Mouse (Mus musculus) intestine, embryonic 14.5 days (tissue): ENCODE measurements around the gene Ackr3. TPM values are rescaled to one million over a fixed set of nuclear protein-coding genes. Genes with fewer than 3 reads are reported as not detected.

ENCODE experiments used
- ATAC-seq: fragments of 200-750 bp; cut with Nextera tagmentation; replicated peaks from 2 replicates; pipeline ENCODE4 v1.8.0; 2017; ENCODE audit warnings: low read depth, moderate number of reproducible peaks, moderate TSS enrichment, moderate library complexity; ENCODE audit not compliant: low FRiP score, low TSS enrichment
- DNase-seq: peaks from one replicate; pipeline ENCODE4 v3.0.0-alpha.2; 2018; ENCODE audit warnings: low spot score
- H3K27ac ChIP-seq: fragments of 300-500 bp; sonication (generic); 2 replicates; pipeline ENCODE4 v1.5.1; 2014; ENCODE audit warnings: low read depth, mild to moderate bottlenecking, control low read depth
- H3K27me3 ChIP-seq: fragments of 300-500 bp; sonication (generic); replicated peaks from 2 replicates; pipeline ENCODE4 v1.6.1; 2014; ENCODE audit warnings: low read length, control low read depth; ENCODE audit not compliant: control insufficient read depth, insufficient read depth
- H3K36me3 ChIP-seq: fragments of 300-500 bp; sonication (generic); 2 replicates; pipeline ENCODE4 v1.6.1; 2014; ENCODE audit warnings: low read length, control low read depth; ENCODE audit not compliant: control insufficient read depth, insufficient read depth
- H3K4me1 ChIP-seq: fragments of 300-500 bp; sonication (generic); replicated peaks from 2 replicates; pipeline ENCODE4 v1.6.1; 2014; ENCODE audit warnings: low read length, control low read depth, mixed read lengths; ENCODE audit not compliant: control insufficient read depth, insufficient read depth
- H3K4me2 ChIP-seq: fragments of 300-500 bp; sonication (generic); 2 replicates; pipeline ENCODE4 v1.6.1; 2014; ENCODE audit warnings: low read length
- H3K4me3 ChIP-seq: fragments of 300-500 bp; sonication (generic); 2 replicates; pipeline ENCODE4 v1.5.1; 2014; ENCODE audit warnings: low read depth, low read length, control low read depth, mixed read lengths
- H3K9ac ChIP-seq: fragments of 300-500 bp; sonication (generic); 2 replicates; pipeline ENCODE4 v1.6.1; 2014; ENCODE audit warnings: mild to moderate bottlenecking, low read length
- H3K9me3 ChIP-seq: fragments of 300-500 bp; sonication (generic); 2 replicates; pipeline ENCODE4 v1.6.1; 2016; ENCODE audit warnings: low read length, control low read depth; ENCODE audit not compliant: control insufficient read depth
- WGBS: fragments of 180-500 bp; shearing (Covaris S2); extraction: QIAGEN DNeasy Blood & Tissue Kit; methylation state at CpG from one replicate; pipeline ENCODE4 v1.1.7; 2014; 5-methylcytosine and 5-hydroxymethylcytosine counted together
- polyA plus RNA-seq: library from polyadenylated mRNA; unstranded; fragments of >200 nt; fragmentation: Nextera tagmentation; extraction: Ambion mirVana; gene quantifications from 2 replicates; pipeline ENCODE4 v1.2.1, GENCODE M21; 2014

The Ackr3 gene
- polyA plus RNA-seq, 1 experiment from 2014 or later = 19.9 TPM

GRCm38 (mm10) chr1:90214926-90215325 is 11.1 kb downstream of the Ackr3 start:
- no peak overlapping the region for H3K4me3 ChIP-seq
- DNase-seq (no peak), ATAC-seq (no peak)
- H3K9me3 ChIP-seq = peaks cover 3% of the 10 kb centered on the region; the same call in 1 of the 2 replicates
- 87% methylated on average over 6 of the region's 6 CpGs for WGBS
- H3K4me1 ChIP-seq = no peaks in the 10 kb centered on the region
- no peak overlapping the region for H3K9ac ChIP-seq
- H3K36me3 ChIP-seq = peaks cover 20% of the 10 kb centered on the region
- H3K4me2 ChIP-seq = no peak overlapping the region
- H3K27me3 ChIP-seq = no peaks in the 10 kb centered on the region
- H3K27ac ChIP-seq = no peak overlapping the region

- Histone ChIP-seq H3K4me3 (no peak overlapping the region), H3K9me3 (peaks cover 3% of the 10 kb centered on the region; the same call in 1 of the 2 replicates), H3K27ac (no peak overlapping the region), H3K27me3 (no peaks in the 10 kb centered on the region), H3K4me2 (no peak overlapping the region), H3K4me1 (no peaks in the 10 kb centered on the region), H3K9ac (no peak overlapping the region), H3K36me3 (peaks cover 20% of the 10 kb centered on the region)
- 55% methylated on average over 2 of the region's 2 CpGs for WGBS
- DNase-seq = no peak
- ATAC-seq = no peak
Measured at GRCm38 (mm10) chr1:90215881-90216280, 12.1 kb downstream of the Ackr3 start.

GRCm38 (mm10) chr1:90216395-90216794 is 12.6 kb downstream of the Ackr3 start:
- Histone ChIP-seq H3K4me2 (no peak overlapping the region), H3K36me3 (peaks cover 20% of the 10 kb centered on the region), H3K9ac (no peak overlapping the region), H3K27me3 (no peaks in the 10 kb centered on the region), H3K9me3 (peaks cover 3% of the 10 kb centered on the region; the same call in 1 of the 2 replicates), H3K4me3 (no peak overlapping the region), H3K27ac (no peak overlapping the region), H3K4me1 (no peaks in the 10 kb centered on the region)
- 59% methylated on average over 1 of the region's 1 CpGs for WGBS
- DNase-seq (no peak), ATAC-seq (no peak)

- no peak overlapping the region for H3K27ac ChIP-seq
- H3K27me3 ChIP-seq = no peaks in the 10 kb centered on the region
- H3K9ac ChIP-seq = no peak overlapping the region
- WGBS = 34% methylated on average over 9 of the region's 9 CpGs
- H3K36me3 ChIP-seq = 0 out of 2 replicates have a peak, but pooled peaks cover 12% of the 10 kb centered on the region
- no peak for DNase-seq
- no peak for ATAC-seq
- H3K4me2 ChIP-seq = no peak overlapping the region
- no peak overlapping the region for H3K4me3 ChIP-seq
- H3K4me1 ChIP-seq = no peaks in the 10 kb centered on the region; the same call in none of the 2 replicates
- H3K9me3 ChIP-seq = peaks cover 3% of the 10 kb centered on the region; the same call in 1 of the 2 replicates
Measured at GRCm38 (mm10) chr1:90220280-90220679, 16.5 kb downstream of the Ackr3 start.

- WGBS = 88% methylated on average over 4 of the region's 4 CpGs
- Histone ChIP-seq H3K4me2 (no peak overlapping the region), H3K9me3 (peaks cover 3% of the 10 kb centered on the region; the same call in 1 of the 2 replicates), H3K36me3 (0 out of 2 replicates have a peak, but pooled peaks cover 7% of the 10 kb centered on the region), H3K9ac (no peak overlapping the region), H3K4me3 (no peak overlapping the region), H3K27ac (no peak overlapping the region), H3K4me1 (no peaks in the 10 kb centered on the region; the same call in none of the 2 replicates), H3K27me3 (no peaks in the 10 kb centered on the region)
- ATAC-seq = no peak
- no peak for DNase-seq
Measured at GRCm38 (mm10) chr1:90220844-90221243, 17.1 kb downstream of the Ackr3 start.

DNA sequence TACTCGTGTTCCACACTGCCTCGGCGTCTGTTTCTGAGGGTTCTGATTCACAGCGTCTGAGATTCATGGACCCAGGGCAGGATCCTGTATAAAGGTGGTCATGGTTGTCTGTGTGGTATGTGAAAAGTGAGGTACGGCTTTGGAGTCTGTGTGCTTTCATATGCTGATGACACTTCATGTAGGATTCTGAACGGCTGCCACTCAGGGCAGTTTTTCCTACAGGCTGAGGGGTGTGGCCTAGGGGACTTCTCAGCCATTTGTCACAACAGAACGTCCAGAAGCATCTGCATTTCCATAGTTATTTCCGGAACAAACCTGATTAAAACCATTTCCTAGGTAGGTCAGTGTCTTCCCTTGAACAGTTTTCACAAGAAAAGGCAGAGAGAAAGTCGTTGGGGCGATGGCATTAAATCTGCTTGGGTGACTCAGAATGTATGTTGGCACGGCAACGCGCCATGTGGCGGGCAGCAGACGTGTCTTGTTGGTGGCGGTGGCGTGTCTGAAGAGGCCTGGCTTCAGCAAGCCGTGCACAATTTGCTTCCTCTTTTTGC is 18.1 kb downstream of the Ackr3 start:
- Histone ChIP-seq H3K27ac (no peak overlapping the region), H3K27me3 (no peaks in the 10 kb centered on the region), H3K4me3 (no peak overlapping the region), H3K9me3 (peaks cover 3% of the 10 kb centered on the region; the same call in 1 of the 2 replicates), H3K4me1 (no peaks in the 10 kb centered on the region; the same call in none of the 2 replicates), H3K36me3 (no peaks in the 10 kb centered on the region), H3K4me2 (no peak overlapping the region), H3K9ac (no peak overlapping the region)
- WGBS = 75% methylated on average over 18 of the region's 18 CpGs
- DNase-seq = no peak
- ATAC-seq = no peak

- Histone ChIP-seq H3K4me1 (peaks cover 2% of the 10 kb centered on the region), H3K4me3 (no peak overlapping the region), H3K27me3 (no peaks in the 10 kb centered on the region), H3K9ac (no peak overlapping the region), H3K36me3 (no peaks in the 10 kb centered on the region), H3K9me3 (peaks cover 3% of the 10 kb centered on the region; the same call in 1 of the 2 replicates), H3K27ac (no peak overlapping the region), H3K4me2 (no peak overlapping the region)
- DNase-seq = no peak
- no peak for ATAC-seq
- 82% methylated on average over 17 of the region's 17 CpGs for WGBS
Measured at GRCm38 (mm10) chr1:90222427-90222901, 18.7 kb downstream of the Ackr3 start.

DNA sequence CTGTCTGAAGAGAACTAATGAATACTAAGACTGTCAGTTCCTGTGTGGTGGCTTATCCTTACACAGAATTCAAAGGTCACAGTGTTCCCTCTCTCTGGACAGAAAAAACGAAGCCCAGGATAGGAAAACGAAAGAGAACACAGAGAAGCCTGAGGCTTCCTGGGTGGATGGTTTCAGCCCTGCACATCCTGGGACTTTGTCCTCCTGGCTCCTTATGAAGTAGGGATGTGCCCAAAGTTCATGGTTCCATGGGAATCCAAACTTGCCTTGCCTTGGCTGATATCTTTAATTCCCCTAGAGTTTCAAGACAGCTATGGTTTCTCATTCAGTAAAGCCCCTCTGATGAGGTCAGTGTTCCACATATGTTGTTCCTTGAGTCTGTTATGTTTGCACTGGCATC is 19.2 kb downstream of the Ackr3 start:
- Histone ChIP-seq H3K4me3 (no peak overlapping the region), H3K9ac (no peak overlapping the region), H3K27ac (no peak overlapping the region), H3K27me3 (no peaks in the 10 kb centered on the region), H3K9me3 (peaks cover 1% of the 10 kb centered on the region; the same call in 1 of the 2 replicates), H3K4me1 (peaks cover 6% of the 10 kb centered on the region), H3K36me3 (no peaks in the 10 kb centered on the region), H3K4me2 (no peak overlapping the region)
- WGBS = 58% methylated on average over 2 of the region's 2 CpGs
- ATAC-seq (no peak), DNase-seq (no peak)
